Mouse (Mus musculus) lung, postnatal 0 days (tissue): ENCODE measurements around the gene Rsf1. TPM values are rescaled to one million over a fixed set of nuclear protein-coding genes. Genes with fewer than 3 reads are reported as not detected.
A peak's percentile ranks its signal among the peaks of the same experiment; 100 is the strongest.

Experiments
- ATAC-seq: fragments of 200-750 bp; cut with Nextera tagmentation; 2 replicates; pipeline ENCODE4 v1.8.0; 2017; ENCODE audit warnings: moderate library complexity
- DNase-seq: peaks from one replicate; pipeline ENCODE4 v3.0.0-alpha.2; 2016; ENCODE audit warnings: low spot score
- H3K27ac ChIP-seq: fragments of 300-500 bp; sonication (generic); 2 replicates; pipeline ENCODE4 v1.5.1; 2014; ENCODE audit warnings: antibody characterized with exemption, mild to moderate bottlenecking, low read length, mixed read lengths
- H3K27me3 ChIP-seq: fragments of 300-500 bp; sonication (generic); replicated peaks from 2 replicates; pipeline ENCODE4 v1.6.1; 2014; ENCODE audit warnings: low read length, mixed read lengths; ENCODE audit not compliant: insufficient read depth
- H3K36me3 ChIP-seq: fragments of 300-500 bp; sonication (generic); 2 replicates; pipeline ENCODE4 v1.6.1; 2014; ENCODE audit warnings: low read length, mixed read lengths; ENCODE audit not compliant: insufficient read depth
- H3K4me1 ChIP-seq: fragments of 300-500 bp; sonication (generic); 2 replicates; pipeline ENCODE4 v1.6.1; 2014; ENCODE audit warnings: antibody characterized with exemption, low read depth, low read length, mixed read lengths; ENCODE audit not compliant: insufficient read depth
- H3K4me2 ChIP-seq: fragments of 300-500 bp; sonication (generic); replicated peaks from 2 replicates; pipeline ENCODE4 v1.6.1; 2014; ENCODE audit warnings: low read depth, mild to moderate bottlenecking, low read length, moderate library complexity, mixed read lengths
- H3K4me3 ChIP-seq: fragments of 300-500 bp; sonication (generic); 2 replicates; pipeline ENCODE4 v1.5.1; 2014; ENCODE audit warnings: low read depth, low read length
- H3K9ac ChIP-seq: fragments of 300-500 bp; sonication (generic); replicated peaks from 2 replicates; pipeline ENCODE4 v1.6.1; 2014; ENCODE audit warnings: low read depth, mild to moderate bottlenecking
- H3K9me3 ChIP-seq: fragments of 300-500 bp; sonication (generic); 2 replicates; pipeline ENCODE4 v1.6.1; 2016; ENCODE audit warnings: low read length, mixed read lengths
- CTCF ChIP-seq: IDR thresholded peaks from 2 replicates; pipeline ENCODE4 v1.5.1; 2016; ENCODE audit warnings: antibody characterized with exemption, mild to moderate bottlenecking
- EP300 ChIP-seq: IDR thresholded peaks from 2 replicates; pipeline ENCODE4 v1.6.1; 2016; ENCODE audit warnings: antibody characterized with exemption, mild to moderate bottlenecking, control low read depth
- WGBS: fragments of 180-500 bp; shearing (Covaris S2); extraction: QIAGEN DNeasy Blood & Tissue Kit; methylation state at CpG from one replicate; pipeline ENCODE4 v1.1.7; 2014; 5-methylcytosine and 5-hydroxymethylcytosine counted together
- polyA plus RNA-seq: library from polyadenylated mRNA; unstranded; fragments of >200 nt; fragmentation: Nextera tagmentation; extraction: Ambion mirVana; gene quantifications from 2 replicates; pipeline ENCODE4 v1.2.1, GENCODE M21; 2015

Gene Rsf1
- polyA plus RNA-seq, 1 experiment from 2014 or later = 16.2 TPM

DNA sequence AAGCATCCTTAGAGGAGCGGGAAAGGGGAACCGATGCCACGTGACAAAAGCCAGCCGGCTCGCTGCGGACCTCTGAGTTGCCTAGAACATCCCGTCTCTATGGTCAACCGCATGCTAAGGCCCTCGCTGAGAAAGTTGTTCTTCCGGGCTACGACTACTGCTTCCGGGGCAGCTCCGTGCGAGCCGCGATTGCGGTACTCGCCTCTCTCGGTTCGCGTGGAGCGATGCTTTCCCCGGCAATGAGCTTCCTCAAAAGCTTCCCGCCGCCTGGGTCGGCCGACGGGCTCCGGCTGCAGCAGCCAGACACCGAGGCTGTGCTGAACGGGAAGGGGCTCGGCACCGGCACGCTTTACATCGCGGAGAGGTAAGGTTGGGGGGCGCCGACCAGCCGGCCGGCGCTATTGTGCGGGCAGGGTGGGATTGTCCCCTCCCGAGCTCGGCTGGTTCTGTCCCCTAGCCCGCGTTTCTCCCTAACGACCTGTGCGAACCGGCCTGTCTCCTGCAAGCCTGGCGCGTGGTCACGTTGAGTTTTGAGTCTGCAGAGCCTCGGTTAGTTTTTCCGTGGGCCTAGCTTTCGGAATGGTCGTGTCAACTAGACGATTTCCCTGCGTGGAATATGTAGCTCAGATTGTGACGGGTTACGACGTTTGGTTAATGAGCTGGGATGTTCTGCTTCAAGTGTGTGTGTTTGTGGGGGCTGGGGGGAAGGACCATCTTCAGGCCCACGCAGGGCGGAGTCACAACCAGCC, 117.0 kb downstream of the Rsf1 start, which contains the start of gene Clns1a:
TSS of gene Clns1a (plus strand) at position 129 of the 749 bp plus-strand sequence.
- peak; percentile 99 for ATAC-seq
- no peak for TF ChIP-seq CTCF
- no peak for TF ChIP-seq EP300

DNA sequence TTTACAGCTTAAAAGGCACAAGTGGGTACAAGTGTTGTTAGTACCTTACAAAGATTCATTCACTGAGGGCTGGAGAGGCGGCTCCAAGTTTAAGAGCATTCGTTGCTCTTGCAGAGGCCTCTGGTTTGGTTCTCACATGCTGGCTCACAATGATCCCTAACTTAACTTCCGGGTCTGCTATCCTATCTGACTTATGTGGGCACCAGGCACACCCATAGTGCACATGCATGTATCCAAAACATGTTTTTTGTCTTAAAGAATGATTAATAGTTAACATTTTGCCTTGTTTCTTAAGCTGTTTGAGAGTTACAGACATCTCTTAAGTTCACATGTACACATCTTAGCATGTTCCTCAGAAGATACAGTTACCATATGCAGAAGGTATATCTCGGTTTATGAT, 120.5 kb downstream of the Rsf1 start:
- no peak overlapping the region for H3K9ac ChIP-seq
- peaks cover 3% of the 10 kb centered on the region; the same call in 1 of the 2 replicates for H3K4me1 ChIP-seq
- no peaks in the 10 kb centered on the region for H3K9me3 ChIP-seq
- no peak for DNase-seq
- H3K4me2 ChIP-seq = no peak overlapping the region
- no peak overlapping the region for H3K4me3 ChIP-seq
- no peaks in the 10 kb centered on the region for H3K36me3 ChIP-seq
- ATAC-seq = no peak
- H3K27ac ChIP-seq = no peak overlapping the region
- WGBS = 81% methylated on average over 4 of the region's 4 CpGs
- TF ChIP-seq CTCF (no peak), EP300 (no peak)
- H3K27me3 ChIP-seq = no peaks in the 10 kb centered on the region

More for the DNA sequence above, 117.0 kb downstream of the Rsf1 start, which contains the start of gene Clns1a:
- DNase-seq = peak; percentile 94
- Histone ChIP-seq H3K9ac (peak within 1 kb of the TSS; percentile 75), H3K36me3 (no peaks in the 10 kb centered on the region), H3K9me3 (no peaks in the 10 kb centered on the region), H3K4me1 (peaks cover 3% of the 10 kb centered on the region; the same call in 1 of the 2 replicates), H3K27ac (peak within 1 kb of the TSS; percentile 47), H3K4me2 (peak within 1 kb of the TSS; percentile 75), H3K4me3 (peak within 1 kb of the TSS; percentile 79), H3K27me3 (no peaks in the 10 kb centered on the region)
- under 1% methylated on average over 63 of the region's 63 CpGs for WGBS

DNA sequence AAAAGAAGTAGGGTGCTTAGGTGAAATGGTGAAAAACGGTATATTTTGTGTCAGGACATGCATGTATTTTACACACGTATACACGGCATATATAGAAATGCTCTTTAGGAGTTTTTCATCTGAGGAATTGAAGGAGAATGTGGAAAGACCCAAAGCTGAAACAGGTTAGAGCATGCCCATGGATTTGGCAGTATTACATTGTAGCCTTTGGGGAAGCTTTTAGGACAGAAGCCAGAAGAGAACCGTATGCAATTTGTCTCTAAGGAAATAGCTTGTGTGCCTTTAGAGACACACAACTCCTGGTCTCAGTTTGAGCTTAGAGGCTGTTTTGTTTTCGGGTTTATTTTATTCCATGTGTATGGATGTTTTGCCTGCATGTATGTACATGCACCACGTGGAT, 121.4 kb downstream of the Rsf1 start:
- H3K9me3 ChIP-seq = no peaks in the 10 kb centered on the region
- H3K4me3 ChIP-seq = no peak overlapping the region
- no peak overlapping the region for H3K9ac ChIP-seq
- no peak overlapping the region for H3K27ac ChIP-seq
- H3K4me1 ChIP-seq = peaks cover under 1% of the 10 kb centered on the region; the same call in 1 of the 2 replicates
- no peaks in the 10 kb centered on the region for H3K36me3 ChIP-seq
- ATAC-seq = no peak
- TF ChIP-seq CTCF = no peak
- no peak for TF ChIP-seq EP300
- H3K27me3 ChIP-seq = no peaks in the 10 kb centered on the region
- no peak overlapping the region for H3K4me2 ChIP-seq
- no peak for DNase-seq
- WGBS = 79% methylated on average over 6 of the region's 6 CpGs

DNA sequence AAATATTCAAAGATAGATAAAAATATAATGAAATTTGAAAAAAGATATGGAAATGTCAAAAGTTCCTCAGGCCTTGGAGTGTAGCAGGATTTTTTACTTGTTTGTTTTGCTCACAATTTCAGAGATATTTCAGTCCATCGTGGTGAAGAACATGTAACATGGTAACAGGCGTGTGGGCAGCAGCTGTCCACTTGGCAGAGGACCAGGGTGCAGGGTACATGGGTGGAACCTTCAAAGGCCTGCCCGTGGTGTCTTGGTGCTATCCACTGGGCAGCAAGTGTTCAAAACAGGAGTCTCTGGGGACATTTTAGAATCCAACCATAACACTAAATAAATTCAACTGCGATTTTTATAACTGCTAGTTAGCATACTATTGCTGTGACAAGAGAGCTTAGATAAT, 127.4 kb downstream of the Rsf1 start:
- no peak for DNase-seq
- no peak overlapping the region for H3K9ac ChIP-seq
- no peak overlapping the region for H3K27ac ChIP-seq
- no peaks in the 10 kb centered on the region for H3K27me3 ChIP-seq
- H3K9me3 ChIP-seq = no peaks in the 10 kb centered on the region
- TF ChIP-seq CTCF (no peak), EP300 (no peak)
- WGBS = 64% methylated on average over 4 of the region's 4 CpGs
- no peaks in the 10 kb centered on the region for H3K4me1 ChIP-seq
- H3K4me2 ChIP-seq = no peak overlapping the region
- H3K4me3 ChIP-seq = no peak overlapping the region
- ATAC-seq = no peak
- H3K36me3 ChIP-seq = no peaks in the 10 kb centered on the region

DNA sequence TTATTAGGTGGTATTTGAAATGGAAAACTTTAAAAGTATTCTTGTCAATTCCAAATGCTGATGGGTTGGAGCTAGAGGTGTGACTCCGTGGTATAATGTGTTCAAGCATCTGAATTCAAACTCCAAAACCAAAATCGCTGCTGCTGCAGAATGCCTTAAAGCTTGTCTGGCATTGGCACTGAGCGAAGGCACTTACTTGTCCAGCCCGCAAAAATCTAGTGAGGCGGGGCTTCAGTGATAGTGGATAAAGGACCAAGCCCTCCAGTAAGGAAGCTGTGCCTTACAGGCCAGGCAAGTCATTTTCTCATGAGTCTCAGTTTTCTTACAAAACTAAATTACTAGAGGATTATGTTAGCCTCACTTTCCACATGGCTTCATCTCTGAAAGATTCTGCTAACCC, 128.1 kb downstream of the Rsf1 start:
- Histone ChIP-seq H3K27me3 (no peaks in the 10 kb centered on the region), H3K4me3 (no peak overlapping the region), H3K9me3 (no peaks in the 10 kb centered on the region), H3K4me1 (no peaks in the 10 kb centered on the region), H3K27ac (no peak overlapping the region), H3K9ac (no peak overlapping the region), H3K4me2 (no peak overlapping the region), H3K36me3 (peaks cover under 1% of the 10 kb centered on the region; the same call in 1 of the 2 replicates)
- ATAC-seq (no peak), DNase-seq (no peak)
- TF ChIP-seq CTCF (no peak), EP300 (no peak)
- WGBS = 79% methylated on average over 5 of the region's 5 CpGs

DNA sequence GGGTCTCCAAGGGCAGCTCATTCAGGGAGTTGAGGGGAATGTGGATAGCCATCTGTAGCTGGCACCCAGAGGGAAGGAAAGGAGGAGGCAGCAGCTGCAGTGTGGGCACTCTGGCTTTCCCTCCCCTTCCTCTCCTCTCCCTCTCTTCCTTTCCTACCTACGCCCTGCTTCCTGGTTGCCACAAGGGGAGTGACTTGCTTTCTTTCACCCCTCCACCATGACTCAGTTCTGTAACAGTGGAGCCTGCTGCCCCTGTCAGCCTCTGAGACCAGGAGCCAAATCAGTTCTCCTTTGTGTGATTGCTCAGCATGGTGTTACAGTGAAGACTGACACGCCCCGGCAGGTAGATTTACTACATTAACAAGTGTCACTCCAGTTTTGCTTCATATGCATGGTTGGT, 129.5 kb downstream of the Rsf1 start:
- ATAC-seq (no peak), DNase-seq (peak; percentile 14)
- Histone ChIP-seq H3K4me3 (no peak overlapping the region), H3K9me3 (no peaks in the 10 kb centered on the region), H3K36me3 (peaks cover 8% of the 10 kb centered on the region; the same call in 1 of the 2 replicates), H3K4me1 (no peaks in the 10 kb centered on the region), H3K4me2 (no peak overlapping the region), H3K9ac (no peak overlapping the region), H3K27ac (no peak overlapping the region), H3K27me3 (no peaks in the 10 kb centered on the region)
- WGBS = 87% methylated on average over 3 of the region's 3 CpGs
- TF ChIP-seq CTCF (no peak), EP300 (no peak)
